Mouse (Mus musculus): ENCODE data around the gene 4930523C07Rik. TPM values are rescaled to one million over a fixed set of nuclear protein-coding genes. Genes with fewer than 3 reads are reported as not detected.

The 4930523C07Rik gene
- total RNA-seq (2021), result 10 to 100 TPM; 24.0 to 26.1 TPM

DNA sequence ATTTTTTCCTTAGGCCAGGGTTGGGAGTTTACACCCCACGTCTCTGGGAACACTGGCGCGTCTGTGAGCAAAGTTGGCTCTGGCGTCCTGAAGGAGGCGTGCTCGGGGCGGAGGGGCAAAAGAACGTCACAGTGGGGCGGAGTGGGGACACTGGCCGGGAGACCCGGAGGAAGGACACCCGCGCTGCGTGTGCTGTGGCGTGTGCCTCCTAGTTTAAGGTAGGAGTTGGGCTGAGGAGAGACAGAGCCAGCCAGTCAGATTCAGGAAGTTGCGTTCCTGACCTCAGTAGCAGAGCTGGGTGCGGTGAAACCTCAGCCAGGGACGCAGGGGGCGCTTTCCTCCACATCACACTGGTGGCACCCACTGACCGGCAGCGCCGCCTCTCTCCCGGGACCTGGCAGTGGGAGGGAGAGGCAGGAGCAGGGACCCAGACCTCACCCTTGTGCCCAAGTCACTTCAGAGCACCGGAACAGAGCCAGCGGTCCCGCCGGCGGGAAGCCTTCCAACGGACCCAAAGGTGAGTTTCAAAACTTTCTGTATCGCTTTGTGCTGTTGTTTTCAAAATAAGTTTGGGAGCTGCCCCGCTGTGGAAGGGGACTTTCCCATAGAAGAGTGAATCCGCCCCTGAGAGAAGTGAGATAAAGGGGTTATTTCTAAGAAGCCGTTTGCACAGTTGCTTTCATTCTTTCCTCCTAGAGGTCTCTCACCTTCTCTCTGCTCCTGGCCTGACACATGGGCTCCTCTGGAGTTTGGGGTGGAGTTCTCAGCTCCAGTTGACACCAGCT lies at the start of gene 4930523C07Rik:
4930523C07Rik (plus strand) TSS at position 146 of the 785 bp plus-strand sequence.
- DNase-seq, result peak; percentile 80

- no peak for DNase-seq
Measured at GRCm38 (mm10) chr1:159997329-159997728, 46.9 kb upstream of the 4930523C07Rik start.

GRCm38 (mm10) chr1:159998349-159998748 lies 45.8 kb upstream of the 4930523C07Rik start:
- no peak for DNase-seq

DNA sequence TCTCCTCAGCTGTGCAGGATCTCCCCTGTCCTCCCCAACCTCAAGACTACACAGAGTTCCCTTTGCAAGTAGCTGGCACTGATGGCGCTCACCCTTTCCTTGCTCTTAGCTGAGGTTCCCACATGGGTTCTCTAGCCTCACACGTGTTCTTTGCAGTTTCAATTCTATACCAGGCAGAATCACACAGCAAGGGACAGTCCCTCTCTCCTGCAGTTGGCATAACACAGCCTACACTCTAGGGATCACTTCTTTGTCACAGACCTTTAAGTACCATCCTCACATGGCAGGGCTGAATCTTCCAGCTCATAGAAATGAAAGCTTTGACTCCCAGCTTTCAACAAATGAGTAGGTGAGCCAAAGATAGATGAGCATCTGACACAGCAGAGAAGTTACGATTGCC lies 45.0 kb upstream of the 4930523C07Rik start:
- no peak for DNase-seq

GRCm38 (mm10) chr1:160005319-160005718 lies 38.9 kb upstream of the 4930523C07Rik start:
- DNase-seq, result no peak

DNA sequence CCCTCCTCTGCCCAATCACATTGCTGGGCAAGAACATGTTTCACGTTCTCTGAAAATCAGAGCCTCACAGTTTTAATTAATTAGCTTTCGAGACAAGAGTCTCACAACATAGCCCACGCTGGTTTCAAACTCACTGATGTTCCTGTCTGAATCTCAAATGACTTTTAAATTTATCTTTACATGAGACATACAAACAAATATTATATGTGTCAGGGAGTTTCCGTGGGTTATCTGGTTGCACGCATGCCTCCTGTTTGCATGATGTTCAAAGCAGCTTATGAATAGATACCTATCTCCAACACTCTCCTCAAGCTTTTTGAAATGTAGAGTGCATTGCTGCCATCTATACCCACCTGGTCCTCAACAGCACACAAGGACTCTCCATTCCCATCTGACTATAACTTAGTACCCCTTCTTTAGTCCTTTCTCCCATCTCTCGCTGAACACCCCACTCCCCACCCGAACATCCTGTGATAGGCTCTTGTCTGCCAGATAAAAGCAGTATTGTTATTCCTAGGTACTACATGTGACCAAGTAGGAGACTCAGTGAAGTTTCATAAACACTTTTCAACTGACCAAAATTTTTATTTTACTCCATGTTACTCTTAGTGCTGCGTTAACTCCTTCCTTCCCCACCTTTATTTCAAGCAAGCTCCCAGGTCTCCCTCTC lies 37.1 kb upstream of the 4930523C07Rik start:
- no peak for DNase-seq

DNA sequence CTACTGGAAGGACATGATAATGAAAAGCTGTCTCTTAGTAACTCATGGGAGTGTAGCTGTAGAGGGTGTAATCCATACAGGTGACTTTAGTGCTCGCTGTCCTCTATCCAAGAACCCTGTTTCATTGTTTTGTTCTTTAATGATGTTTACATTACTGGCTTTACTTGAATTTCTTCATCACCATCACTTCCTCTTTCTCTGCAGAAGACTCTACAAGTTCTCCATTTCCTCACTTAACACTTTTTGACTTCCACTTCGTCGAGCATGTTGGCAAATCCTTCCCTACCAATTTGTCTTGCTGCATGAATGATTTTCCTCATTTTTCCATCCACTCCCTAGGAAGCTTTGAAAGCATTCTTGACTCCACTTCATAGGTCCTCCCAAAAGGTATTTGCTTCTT lies 31.1 kb upstream of the 4930523C07Rik start:
- DNase-seq, result no peak

GRCm38 (mm10) chr1:160024339-160024980 lies 19.7 kb upstream of the 4930523C07Rik start:
- no peak for DNase-seq

DNA sequence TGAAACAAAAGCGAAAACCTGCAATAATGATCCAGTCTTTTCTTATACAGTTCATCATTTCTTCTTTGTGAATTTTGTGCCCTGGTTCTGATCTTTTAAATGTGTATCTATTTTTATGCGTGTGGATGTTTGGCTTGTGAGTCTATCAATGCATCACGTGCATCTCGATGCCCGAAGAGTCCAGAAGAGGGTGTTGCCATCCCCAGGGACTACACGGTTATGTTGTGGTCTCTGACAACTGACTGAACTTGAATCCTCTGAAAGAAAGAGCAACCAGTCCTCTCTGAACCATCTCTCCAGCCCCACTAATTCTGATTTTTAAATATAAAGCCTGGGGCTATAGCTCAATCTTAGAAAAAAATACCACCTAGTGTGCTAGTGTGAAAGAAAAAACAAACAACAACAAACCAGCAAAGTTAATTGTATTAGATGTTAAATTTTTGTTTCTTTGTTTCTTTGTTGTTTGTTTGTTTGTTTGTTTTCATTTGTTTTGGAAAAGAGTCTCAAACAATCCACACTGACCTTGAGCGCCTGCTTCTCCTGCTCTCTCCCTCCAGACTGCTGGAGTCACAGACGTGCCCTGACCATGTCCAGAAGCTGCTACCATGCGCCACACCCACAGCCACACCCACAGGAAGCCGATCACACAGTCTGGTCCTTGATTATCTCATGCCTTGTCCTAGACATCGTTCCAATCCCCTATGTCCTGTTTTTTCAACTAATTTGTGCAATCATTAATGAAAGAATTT lies 18.9 kb upstream of the 4930523C07Rik start:
- no peak for DNase-seq

DNA sequence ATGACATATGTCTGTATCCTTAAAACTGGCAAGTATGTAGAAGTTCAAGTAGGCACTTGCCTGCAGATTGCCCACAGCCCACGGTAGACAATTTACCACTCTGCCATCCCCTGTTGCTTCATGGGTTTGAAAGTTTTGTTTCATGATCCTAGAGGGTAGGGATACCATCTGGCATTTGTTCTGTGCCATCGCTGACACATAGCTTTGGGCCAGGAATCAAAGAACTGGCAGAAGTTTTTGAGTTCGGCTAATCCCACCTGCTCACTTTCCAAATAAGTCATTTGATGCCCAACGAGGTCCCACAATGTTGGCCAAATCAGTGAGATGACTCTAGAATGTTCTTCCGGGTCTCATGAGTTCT lies 18.3 kb upstream of the 4930523C07Rik start:
- no peak for DNase-seq

DNA sequence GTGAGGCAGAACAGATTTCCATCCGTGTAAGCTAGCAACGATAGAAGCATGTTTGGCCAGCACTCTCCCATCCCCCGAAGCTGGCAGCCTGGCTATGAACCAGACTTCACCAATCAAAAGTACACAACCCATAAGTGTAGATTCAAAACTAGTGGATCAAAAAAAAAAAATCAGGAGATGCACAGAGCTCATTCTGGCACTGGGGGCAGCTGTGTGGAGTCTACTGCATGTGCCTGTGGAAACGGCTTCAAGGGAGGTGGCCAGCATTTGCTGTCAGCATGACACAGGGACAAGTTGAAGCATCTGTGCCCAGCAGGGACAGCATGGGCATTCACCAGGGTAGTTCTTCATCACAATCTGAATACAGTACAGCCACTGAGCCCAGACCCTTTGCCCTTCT lies 16.2 kb upstream of the 4930523C07Rik start:
- no peak for DNase-seq

DNA sequence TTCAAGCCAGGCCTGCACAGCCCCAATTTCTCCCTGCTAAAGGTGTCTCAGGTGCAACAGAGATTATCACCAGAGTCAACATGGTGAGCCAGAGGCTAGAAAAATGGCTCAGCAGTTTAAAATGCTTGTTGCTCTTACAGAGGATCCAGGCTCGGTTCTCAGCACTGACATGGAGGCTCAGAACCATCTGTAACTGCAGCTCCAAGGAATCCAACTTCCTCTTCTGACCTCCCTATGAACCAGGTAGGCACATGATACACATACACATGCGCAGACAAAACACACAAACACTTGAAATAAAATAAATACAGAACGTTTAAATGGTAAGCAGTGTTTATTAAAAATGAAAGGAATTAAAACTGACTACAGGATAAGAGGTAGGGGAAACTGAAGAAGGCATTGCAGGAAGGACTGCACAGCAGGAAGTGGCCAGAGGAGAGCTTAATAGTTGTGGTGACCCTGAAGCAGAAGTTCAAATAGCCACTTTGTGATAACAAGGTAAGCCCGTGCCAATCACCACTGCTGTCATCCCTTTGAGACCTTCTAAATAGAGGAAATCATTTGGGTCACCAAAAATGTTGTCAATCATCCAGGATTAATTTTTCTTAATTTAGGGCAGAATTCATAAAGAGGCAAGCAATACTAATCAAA lies 10.1 kb upstream of the 4930523C07Rik start:
- no peak for DNase-seq

- no peak for DNase-seq
Measured at GRCm38 (mm10) chr1:160035561-160035960, 8.6 kb upstream of the 4930523C07Rik start.

- DNase-seq, result peak; percentile 50
Measured at GRCm38 (mm10) chr1:160036996-160037521, 7.1 kb upstream of the 4930523C07Rik start.

- DNase-seq, result no peak
Measured at GRCm38 (mm10) chr1:160039951-160040645, 4.1 kb upstream of the 4930523C07Rik start.

DNA sequence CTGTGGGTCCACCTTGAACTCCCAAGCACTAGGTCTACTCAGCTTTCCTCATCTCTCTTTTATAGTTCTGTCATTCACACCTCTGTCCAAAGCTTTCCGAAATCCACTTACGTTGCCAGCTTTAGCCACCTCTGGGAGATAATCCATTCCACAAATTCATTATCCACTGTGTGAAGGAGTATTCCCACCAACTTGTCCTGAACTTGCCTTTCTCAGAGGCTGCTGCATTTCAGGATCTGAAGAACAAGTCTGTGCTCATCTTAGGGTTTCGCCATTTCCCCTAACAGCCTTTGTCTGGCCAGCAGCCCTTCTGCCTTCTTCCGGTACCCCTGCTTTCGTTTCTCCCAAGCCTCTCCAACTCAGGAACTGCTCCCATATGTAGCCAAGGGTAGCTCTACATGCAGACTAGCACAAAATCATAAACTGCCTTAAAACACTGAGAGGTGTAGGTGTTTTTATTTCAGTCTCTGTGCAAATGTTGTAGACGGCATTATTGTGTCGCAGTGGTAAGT lies 2.9 kb upstream of the 4930523C07Rik start:
- no peak for DNase-seq

DNA sequence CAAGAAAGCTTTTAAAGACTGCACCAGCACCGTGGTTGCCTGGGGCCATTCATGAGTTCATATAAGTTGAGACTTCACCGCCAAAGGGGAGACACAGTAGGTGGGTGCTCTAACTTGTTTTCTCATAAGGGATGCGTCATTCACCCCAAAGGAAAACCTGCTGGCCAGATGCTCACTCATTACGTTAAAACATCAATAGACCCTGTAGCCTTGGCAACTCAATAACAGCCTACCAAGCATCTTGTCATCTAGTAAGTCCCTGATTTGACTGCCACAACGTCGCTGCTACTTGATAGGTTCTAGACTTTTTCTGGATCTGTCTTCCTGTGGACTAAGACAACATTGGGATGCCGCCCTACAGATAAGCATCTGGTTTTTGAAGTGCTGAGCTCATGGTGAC lies 1.8 kb upstream of the 4930523C07Rik start:
- no peak for DNase-seq

GRCm38 (mm10) chr1:160043271-160043975 lies 759 bp upstream of the 4930523C07Rik start:
- no peak for DNase-seq

GRCm38 (mm10) chr1:160045056-160045715 lies 1.0 kb downstream of the 4930523C07Rik start:
- DNase-seq, result peak; percentile 31

DNA sequence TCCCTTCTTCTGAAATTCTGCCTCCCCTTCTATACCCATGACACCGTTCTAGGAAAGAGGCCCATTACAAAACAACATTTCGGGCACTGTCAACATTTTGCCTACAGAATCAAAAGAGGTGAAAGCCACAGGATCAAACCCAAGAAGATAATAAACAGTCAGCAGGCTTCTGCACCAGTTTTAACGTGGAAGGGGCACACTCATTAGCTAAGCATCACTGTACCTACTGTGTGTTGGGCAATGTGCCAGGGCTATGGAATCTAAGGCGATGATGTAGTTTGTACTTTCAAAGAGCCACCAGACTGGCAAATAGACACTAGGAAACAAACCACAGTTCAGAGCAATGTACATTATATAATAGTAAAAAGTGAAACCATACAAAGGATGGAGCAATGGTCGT lies 1.8 kb downstream of the 4930523C07Rik start:
- no peak for DNase-seq

Data from heart, postnatal 4 days (tissue).